Mouse (Mus musculus) hindbrain, embryonic 16.5 days (tissue): ENCODE measurements around the gene Dock1. TPM values are rescaled to one million over a fixed set of nuclear protein-coding genes. Genes with fewer than 3 reads are reported as not detected.

Source experiments
- ATAC-seq: fragments of 200-750 bp; cut with Nextera tagmentation; 2 replicates; pipeline ENCODE4 v1.8.0; 2017; ENCODE audit warnings: moderate TSS enrichment, moderate library complexity
- H3K27ac ChIP-seq: fragments of 300-500 bp; sonication (generic); 2 replicates; pipeline ENCODE4 v1.5.1; 2014; ENCODE audit warnings: low read depth, mild to moderate bottlenecking, control low read depth, low read length, moderate library complexity
- H3K27me3 ChIP-seq: fragments of 300-500 bp; sonication (generic); replicated peaks from 2 replicates; pipeline ENCODE4 v1.6.1; 2014; ENCODE audit warnings: low read length; ENCODE audit not compliant: control insufficient read depth, insufficient read depth
- H3K36me3 ChIP-seq: fragments of 300-500 bp; sonication (generic); 2 replicates; pipeline ENCODE4 v1.6.1; 2014; ENCODE audit warnings: mild to moderate bottlenecking, low read length, moderate library complexity, mixed read lengths; ENCODE audit not compliant: control insufficient read depth, insufficient read depth
- H3K4me1 ChIP-seq: fragments of 300-500 bp; sonication (generic); 2 replicates; pipeline ENCODE4 v1.6.1; 2014; ENCODE audit warnings: low read depth, low read length; ENCODE audit not compliant: control insufficient read depth, insufficient read depth
- H3K4me2 ChIP-seq: fragments of 300-500 bp; sonication (generic); 2 replicates; pipeline ENCODE4 v1.6.1; 2014; ENCODE audit warnings: mild to moderate bottlenecking, low read length, control low read depth, moderate library complexity
- H3K4me3 ChIP-seq: fragments of 300-500 bp; sonication (generic); 2 replicates; pipeline ENCODE4 v1.5.1; 2014; ENCODE audit warnings: mild to moderate bottlenecking, low read length, control low read depth, moderate library complexity
- H3K9ac ChIP-seq: fragments of 300-500 bp; sonication (generic); 2 replicates; pipeline ENCODE4 v1.6.1; 2014; ENCODE audit warnings: low read depth, mild to moderate bottlenecking, control low read depth, low read length, moderate library complexity
- H3K9me3 ChIP-seq: fragments of 300-500 bp; sonication (generic); 2 replicates; pipeline ENCODE4 v1.6.1; 2014; ENCODE audit warnings: mild to moderate bottlenecking, low read length, moderate library complexity; ENCODE audit not compliant: control insufficient read depth
- WGBS: fragments of 180-500 bp; shearing (Covaris S2); extraction: QIAGEN DNeasy Blood & Tissue Kit; methylation state at CpG from one replicate; pipeline ENCODE4 v1.1.7; 2014; 5-methylcytosine and 5-hydroxymethylcytosine counted together
- polyA plus RNA-seq: library from polyadenylated mRNA; unstranded; fragments of >200 nt; fragmentation: Nextera tagmentation; extraction: Ambion mirVana; gene quantifications from 2 replicates; pipeline ENCODE4 v1.2.1, GENCODE M21; 2015

Dock1 gene
- polyA plus RNA-seq, 1 experiment from 2014 or later: 8.9 TPM

DNA sequence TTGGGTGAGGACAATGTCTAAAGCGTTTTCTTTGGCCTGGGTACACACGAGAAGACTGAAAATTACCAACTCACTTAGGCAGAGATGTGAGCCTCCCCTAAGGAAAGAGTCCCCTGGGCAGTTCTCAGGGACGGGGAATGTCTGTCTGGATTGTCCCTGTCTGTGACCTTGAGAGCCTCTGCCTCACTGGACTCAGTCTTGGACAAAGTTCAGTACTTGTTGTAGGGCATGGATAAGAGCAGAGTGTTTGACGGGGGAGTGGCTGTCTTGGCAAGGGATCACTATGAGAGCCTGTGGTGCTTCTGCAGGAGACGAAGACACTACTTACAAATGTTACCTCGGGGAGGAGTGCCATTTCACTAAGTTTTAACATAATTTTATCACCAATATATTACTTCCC is 210.0 kb downstream of the Dock1 start:
- Histone ChIP-seq H3K36me3 (no peaks in the 10 kb centered on the region), H3K9me3 (no peaks in the 10 kb centered on the region), H3K9ac (no peak overlapping the region), H3K27me3 (no peaks in the 10 kb centered on the region), H3K4me1 (peaks cover 4% of the 10 kb centered on the region; the same call in 1 of the 2 replicates), H3K27ac (no peak overlapping the region), H3K4me3 (no peak overlapping the region), H3K4me2 (no peak overlapping the region)
- WGBS: 48% methylated on average over 6 of the region's 6 CpGs
- no peak for ATAC-seq

GRCm38 (mm10) chr7:134883516-134883915 is 213.1 kb downstream of the Dock1 start:
- no peak overlapping the region for H3K4me3 ChIP-seq
- no peaks in the 10 kb centered on the region for H3K36me3 ChIP-seq
- no peak overlapping the region for H3K27ac ChIP-seq
- no peak overlapping the region for H3K4me2 ChIP-seq
- H3K9me3 ChIP-seq: no peaks in the 10 kb centered on the region
- no peaks in the 10 kb centered on the region for H3K27me3 ChIP-seq
- H3K9ac ChIP-seq: no peak overlapping the region
- ATAC-seq: no peak
- WGBS: 59% methylated on average over 6 of the region's 6 CpGs
- peaks cover 4% of the 10 kb centered on the region; the same call in 1 of the 2 replicates for H3K4me1 ChIP-seq

DNA sequence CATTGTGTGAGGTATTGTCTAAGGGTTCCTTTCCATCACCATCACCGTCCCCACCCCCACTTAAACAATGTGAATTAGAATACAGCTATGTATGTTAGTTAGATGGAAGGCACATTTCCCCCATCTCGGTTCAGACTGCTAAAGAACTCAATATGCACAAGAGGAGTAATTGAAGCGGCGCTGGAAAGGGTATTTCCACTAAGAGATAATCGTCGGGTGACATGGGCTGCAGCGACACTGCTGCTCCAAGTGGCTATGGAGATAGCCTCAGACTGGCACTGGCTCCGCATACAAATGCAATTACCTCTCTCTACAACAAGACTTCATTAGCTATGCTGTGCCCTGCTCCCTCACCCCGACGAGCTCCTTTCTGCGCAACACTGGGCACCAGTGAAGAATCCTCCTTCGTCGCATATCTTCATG is 222.0 kb downstream of the Dock1 start:
- Histone ChIP-seq H3K9me3 (no peaks in the 10 kb centered on the region), H3K36me3 (no peaks in the 10 kb centered on the region), H3K27me3 (no peaks in the 10 kb centered on the region), H3K27ac (no peak overlapping the region), H3K9ac (no peak overlapping the region), H3K4me2 (no peak overlapping the region), H3K4me1 (no peaks in the 10 kb centered on the region), H3K4me3 (no peak overlapping the region)
- 47% methylated on average over 13 of the region's 13 CpGs for WGBS
- ATAC-seq: 0 out of 2 replicates have a peak, but pooled peaks have one; percentile 30

DNA sequence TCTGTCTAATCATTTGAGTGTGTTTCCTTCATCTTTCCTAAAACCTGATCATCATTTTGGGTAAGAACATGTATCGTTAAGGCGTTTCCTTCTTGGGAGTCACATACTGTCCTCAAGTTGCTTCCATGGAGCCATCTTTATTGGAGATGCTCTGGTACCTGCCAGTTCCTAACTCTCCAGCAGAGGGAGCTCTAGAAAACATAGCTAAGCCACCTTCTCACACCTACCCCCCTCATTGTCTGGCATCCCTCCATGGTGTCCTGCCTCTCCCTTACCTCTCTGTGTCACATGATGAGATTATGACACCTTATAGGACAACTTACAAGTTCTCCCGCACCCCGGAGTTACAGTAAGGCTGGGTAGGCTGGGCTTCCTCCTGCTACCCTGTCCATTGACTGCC is 222.5 kb downstream of the Dock1 start:
- WGBS: 97% methylated on average over 4 of the region's 4 CpGs
- H3K36me3 ChIP-seq: no peaks in the 10 kb centered on the region
- H3K27ac ChIP-seq: no peak overlapping the region

GRCm38 (mm10) chr7:134894604-134895003 is 224.2 kb downstream of the Dock1 start:
- no peaks in the 10 kb centered on the region for H3K36me3 ChIP-seq
- H3K9ac ChIP-seq: no peak overlapping the region
- WGBS: 66% methylated on average over 2 of the region's 2 CpGs

More for the DNA sequence above, 222.5 kb downstream of the Dock1 start:
- Histone ChIP-seq H3K9me3 (no peaks in the 10 kb centered on the region), H3K4me1 (no peaks in the 10 kb centered on the region), H3K4me2 (no peak overlapping the region), H3K4me3 (no peak overlapping the region), H3K27me3 (no peaks in the 10 kb centered on the region), H3K9ac (no peak overlapping the region)
- ATAC-seq: no peak

DNA sequence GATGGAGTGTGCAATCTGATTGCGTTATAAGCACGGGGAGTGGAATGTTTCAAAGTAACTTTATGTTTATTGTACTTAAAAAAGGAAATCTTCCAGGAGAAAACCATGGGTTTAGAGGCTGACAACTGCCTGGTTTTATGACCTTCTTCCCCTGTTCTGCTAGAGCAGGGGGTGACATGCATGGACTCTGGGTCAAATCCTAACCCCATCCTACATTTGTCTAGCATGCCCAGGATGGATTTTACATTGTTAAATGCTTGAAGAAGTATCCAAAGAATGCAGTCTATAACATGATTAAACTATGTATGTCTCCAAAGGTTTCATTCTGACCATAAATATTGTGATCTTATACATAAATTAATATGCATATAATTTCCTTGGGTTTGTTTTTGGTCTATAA is 229.0 kb downstream of the Dock1 start:
- ATAC-seq: no peak
- Histone ChIP-seq H3K27ac (no peak overlapping the region), H3K4me2 (no peak overlapping the region), H3K9ac (no peak overlapping the region), H3K36me3 (no peaks in the 10 kb centered on the region), H3K4me1 (no peaks in the 10 kb centered on the region), H3K9me3 (no peaks in the 10 kb centered on the region), H3K4me3 (no peak overlapping the region), H3K27me3 (no peaks in the 10 kb centered on the region)
- WGBS: 80% methylated on average over 2 of the region's 2 CpGs

More at GRCm38 (mm10) chr7:134894604-134895003, 224.2 kb downstream of the Dock1 start:
- no peak overlapping the region for H3K4me2 ChIP-seq
- no peak for ATAC-seq
- no peaks in the 10 kb centered on the region for H3K27me3 ChIP-seq
- no peaks in the 10 kb centered on the region for H3K4me1 ChIP-seq
- H3K4me3 ChIP-seq: no peak overlapping the region
- no peaks in the 10 kb centered on the region for H3K9me3 ChIP-seq
- H3K27ac ChIP-seq: no peak overlapping the region

- H3K9ac ChIP-seq: no peak overlapping the region
- H3K27me3 ChIP-seq: no peaks in the 10 kb centered on the region
- WGBS: 72% methylated on average over 2 of the region's 2 CpGs
- no peak for ATAC-seq
- H3K9me3 ChIP-seq: no peaks in the 10 kb centered on the region
- no peaks in the 10 kb centered on the region for H3K36me3 ChIP-seq
- no peak overlapping the region for H3K4me3 ChIP-seq
- no peak overlapping the region for H3K27ac ChIP-seq
- no peak overlapping the region for H3K4me2 ChIP-seq
- H3K4me1 ChIP-seq: no peaks in the 10 kb centered on the region
These were observed 231.5 kb downstream of the Dock1 start for GRCm38 (mm10) chr7:134901992-134902391.

DNA sequence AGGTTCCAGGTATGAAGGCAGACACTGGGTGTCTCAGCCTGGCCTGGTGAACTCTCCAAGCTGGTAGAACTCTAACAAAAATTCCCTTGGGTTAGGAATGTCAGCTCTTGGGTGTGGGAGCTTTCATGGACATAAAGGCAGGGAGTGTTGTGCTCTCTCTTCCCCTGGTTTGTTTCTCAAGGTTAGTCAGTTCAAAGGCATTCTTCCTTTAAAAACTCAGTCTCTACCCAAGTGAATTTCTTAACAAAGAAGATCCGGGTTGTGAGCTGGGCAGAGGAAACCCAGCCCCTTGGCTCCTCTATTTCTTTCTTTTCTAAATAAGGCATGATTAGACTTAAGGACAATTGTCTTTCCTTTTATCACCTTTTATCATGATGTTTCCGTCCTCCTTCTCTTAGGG is 261.4 kb downstream of the Dock1 start:
- peaks cover 4% of the 10 kb centered on the region; the same call in 1 of the 2 replicates for H3K4me1 ChIP-seq
- no peaks in the 10 kb centered on the region for H3K9me3 ChIP-seq
- H3K36me3 ChIP-seq: no peaks in the 10 kb centered on the region
- H3K9ac ChIP-seq: no peak overlapping the region
- H3K4me2 ChIP-seq: no peak overlapping the region
- no peak for ATAC-seq
- H3K4me3 ChIP-seq: no peak overlapping the region
- 75% methylated on average over 2 of the region's 2 CpGs for WGBS
- no peaks in the 10 kb centered on the region for H3K27me3 ChIP-seq
- no peak overlapping the region for H3K27ac ChIP-seq

- under 1% methylated on average over 34 of the region's 37 CpGs for WGBS
- Histone ChIP-seq H3K27me3 (no peaks in the 10 kb centered on the region), H3K4me2 (peak overlapping the region; percentile 89), H3K36me3 (no peaks in the 10 kb centered on the region), H3K9me3 (no peaks in the 10 kb centered on the region), H3K4me3 (peak overlapping the region; percentile 53), H3K9ac (peak overlapping the region; percentile 83), H3K4me1 (peaks cover 9% of the 10 kb centered on the region; the same call in 1 of the 2 replicates), H3K27ac (peak overlapping the region; percentile 72)
- ATAC-seq: peak; percentile 48
These were observed 267.0 kb downstream of the Dock1 start for GRCm38 (mm10) chr7:134937471-134937926.
